In genomic region chr11:32262674-32263415, GRCm38 (mm10) we compare ENCODE assay signal across 17 mouse cellular contexts. TPM values are rescaled to one million over a fixed set of nuclear protein-coding genes. Genes with fewer than 3 reads are reported as not detected.
A peak's percentile ranks its signal among the peaks of the same experiment; 100 is the strongest.
DNase-seq lines count a peak whose midpoint lies in the region; ATAC-seq and TF ChIP-seq lines count a peak whose summit lies in the region.
"Had no signal": no experiment of that assay in that cellular context is flagged by ENCODE, and none has a peak within 500 bp of the region (broad histone marks: within the 10 kb centered on the region; RNA-seq: fewer than 3 reads in every experiment).

No protein-coding gene starts in this region.

- peaks cover 16% of the 10 kb centered on the region for H3K4me1 ChIP-seq in forebrain, embryonic 10.5 days
- peaks cover 12% of the 10 kb centered on the region for H3K4me1 ChIP-seq in forebrain, embryonic 15.5 days
- H3K4me1 ChIP-seq in kidney, embryonic 16.5 days (ENCODE audit: insufficient read depth, low read length): peaks cover 11% of the 10 kb centered on the region
- peaks cover 15% of the 10 kb centered on the region for H3K4me1 ChIP-seq in liver, postnatal 0 days (ENCODE audit: insufficient read depth)

- no peak overlapping the region for H3K4me2 ChIP-seq in forebrain, embryonic 15.5 days (replicated peaks)
- no peak overlapping the region for H3K4me2 ChIP-seq in kidney, embryonic 16.5 days (replicated peaks; ENCODE audit: low read depth, low read length)
- H3K4me2 ChIP-seq in liver, postnatal 0 days (ENCODE audit: low read depth, low read length): no peak overlapping the region
- H3K4me2 ChIP-seq: lung, embryonic 14.5 days had no signal

- H3K9me3 ChIP-seq in forebrain, embryonic 10.5 days: no peaks in the 10 kb centered on the region
- H3K9me3 ChIP-seq in forebrain, embryonic 15.5 days: no peaks in the 10 kb centered on the region
- no peaks in the 10 kb centered on the region for H3K9me3 ChIP-seq in kidney, embryonic 16.5 days (ENCODE audit: low read length)
- no peaks in the 10 kb centered on the region for H3K9me3 ChIP-seq in liver, postnatal 0 days (ENCODE audit: low read length)
- H3K9me3 ChIP-seq: G1E; midbrain, embryonic 10.5 days had no signal

- peak overlapping the region; percentile 53; the same call in 1 of the 2 replicates for H3K27ac ChIP-seq in forebrain, embryonic 10.5 days
- H3K27ac ChIP-seq in forebrain, embryonic 15.5 days (replicated peaks): no peak overlapping the region
- H3K27ac ChIP-seq in kidney, embryonic 16.5 days (ENCODE audit: low read length): no peak overlapping the region
- peak overlapping the region; percentile 48; the same call in 1 of the 2 replicates for H3K27ac ChIP-seq in liver, postnatal 0 days (ENCODE audit: low read depth)
- H3K27ac ChIP-seq: midbrain, embryonic 10.5 days had no signal

- H3K4me3 ChIP-seq in forebrain, embryonic 10.5 days: no peak overlapping the region
- no peak overlapping the region for H3K4me3 ChIP-seq in forebrain, embryonic 15.5 days
- no peak overlapping the region for H3K4me3 ChIP-seq in kidney, embryonic 16.5 days (ENCODE audit: low read length)
- no peak overlapping the region for H3K4me3 ChIP-seq in liver, postnatal 0 days (ENCODE audit: low read depth, low read length)
- H3K4me3 ChIP-seq: midbrain, embryonic 10.5 days had no signal

- no peak for TF ChIP-seq CTCF in liver, postnatal 0 days (IDR thresholded peaks at IDR 0.05; ENCODE audit: low read depth)

- H3K9ac ChIP-seq in forebrain, embryonic 15.5 days (replicated peaks): no peak overlapping the region
- no peak overlapping the region for H3K9ac ChIP-seq in kidney, embryonic 16.5 days (replicated peaks; ENCODE audit: low read length)
- 0 out of 2 replicates have a peak overlapping the region, but pooled peaks have one; percentile 5 for H3K9ac ChIP-seq in liver, postnatal 0 days (replicated peaks)
- H3K9ac ChIP-seq: lung, embryonic 14.5 days had no signal

- DNase-seq in forebrain, embryonic 10.5 days (ENCODE audit: extremely low spot score, low spot score): no peak
- DNase-seq in kidney, adult 9 months: no peak
- DNase-seq in embryo, embryonic 11 days: peak; percentile 56
- DNase-seq in liver, postnatal 0 days: no peak
- DNase-seq in lung, postnatal 10 days: no peak
- DNase-seq in lung, postnatal 36 days: no peak
- DNase-seq: cerebellum, adult 8-10 months; heart, postnatal 36 days; kidney, adult 18-20 months; layer of hippocampus, adult 9-11 months; lung, embryonic 14.5 days; right cerebral cortex, postnatal 14 days had no signal

- ATAC-seq in forebrain, embryonic 15.5 days (replicated peaks): no peak
- peak; percentile 59 for ATAC-seq in kidney, embryonic 16.5 days (ENCODE audit: low FRiP score, low TSS enrichment)
- ATAC-seq in liver, postnatal 0 days: no peak

- no peak for TF ChIP-seq EP300 in liver, postnatal 0 days (IDR thresholded peaks at IDR 0.05; ENCODE audit: low read depth)

- peaks cover 37% of the 10 kb centered on the region for H3K36me3 ChIP-seq in forebrain, embryonic 10.5 days (replicated peaks)
- H3K36me3 ChIP-seq in forebrain, embryonic 15.5 days: no peaks in the 10 kb centered on the region
- no peaks in the 10 kb centered on the region for H3K36me3 ChIP-seq in kidney, embryonic 16.5 days (ENCODE audit: insufficient read depth, low read length)
- H3K36me3 ChIP-seq in liver, postnatal 0 days (replicated peaks; ENCODE audit: insufficient read depth, low read length): peaks cover 21% of the 10 kb centered on the region

- no peaks in the 10 kb centered on the region for H3K27me3 ChIP-seq in forebrain, embryonic 10.5 days (ENCODE audit: poor library complexity, severe bottlenecking)
- H3K27me3 ChIP-seq in forebrain, embryonic 15.5 days: no peaks in the 10 kb centered on the region
- no peaks in the 10 kb centered on the region for H3K27me3 ChIP-seq in kidney, embryonic 16.5 days (ENCODE audit: insufficient read depth, low read length)
- H3K27me3 ChIP-seq in liver, postnatal 0 days (ENCODE audit: insufficient read depth, low read length): no peaks in the 10 kb centered on the region

- WGBS in forebrain, embryonic 10.5 days: 91% methylated on average over 10 of the region's 10 CpGs
- 93% methylated on average over 10 of the region's 10 CpGs for WGBS in forebrain, embryonic 15.5 days
- 62% methylated on average over 10 of the region's 10 CpGs for WGBS in kidney, embryonic 16.5 days
- 86% methylated on average over 10 of the region's 10 CpGs for WGBS in liver, postnatal 0 days (ENCODE audit: insufficient replicate concordance)

RNA-seq across cellular contexts. Expression of gene Nprl3, which starts 4.7 kb away (rescaled TPM):
- 48.3 and 48.6 TPM in 2 replicates for polyA plus RNA-seq in forebrain, embryonic 10.5 days (2016; fragmentation: Nextera tagmentation; extraction: Ambion mirVana)
- 50.9 and 51.4 TPM in 2 replicates for polyA plus RNA-seq in forebrain, embryonic 15.5 days (2015; fragmentation: Nextera tagmentation; extraction: Ambion mirVana)
- 50.2 and 50.8 TPM in 2 replicates for polyA plus RNA-seq in kidney, embryonic 16.5 days (2015; fragmentation: Nextera tagmentation; extraction: Ambion mirVana)
- 22.8 and 26.2 TPM in 2 replicates for polyA plus RNA-seq in liver, postnatal 0 days (2015; fragmentation: Nextera tagmentation; extraction: Ambion mirVana)

RNA-seq across cellular contexts. Expression of gene Hba-x, which starts 13.4 kb away (rescaled TPM):
- polyA plus RNA-seq in forebrain, embryonic 10.5 days (2016; fragmentation: Nextera tagmentation; extraction: Ambion mirVana): 3,082 and 4,268 TPM in 2 replicates
- polyA plus RNA-seq in forebrain, embryonic 15.5 days (2015; fragmentation: Nextera tagmentation; extraction: Ambion mirVana): 24.0 and 37.2 TPM in 2 replicates
- polyA plus RNA-seq in kidney, embryonic 16.5 days (2015; fragmentation: Nextera tagmentation; extraction: Ambion mirVana): 20.0 and 23.7 TPM in 2 replicates
- 5.6 and 6.3 TPM in 2 replicates for polyA plus RNA-seq in liver, postnatal 0 days (2015; fragmentation: Nextera tagmentation; extraction: Ambion mirVana)
- polyA plus RNA-seq: gonadal fat pad, adult 2 months had no signal

RNA-seq across cellular contexts. Expression of gene Hba-a1, which starts 20.5 kb away (rescaled TPM):
- polyA plus RNA-seq in forebrain, embryonic 10.5 days (2016; fragmentation: Nextera tagmentation; extraction: Ambion mirVana): 2,180 and 3,072 TPM in 2 replicates
- 2,103 and 2,256 TPM in 2 replicates for polyA plus RNA-seq in forebrain, embryonic 15.5 days (2015; fragmentation: Nextera tagmentation; extraction: Ambion mirVana)
- 4,198 and 4,493 TPM in 2 replicates for polyA plus RNA-seq in kidney, embryonic 16.5 days (2015; fragmentation: Nextera tagmentation; extraction: Ambion mirVana)
- 32,136 and 32,798 TPM in 2 replicates for polyA plus RNA-seq in liver, postnatal 0 days (2015; fragmentation: Nextera tagmentation; extraction: Ambion mirVana)

RNA-seq across cellular contexts. Expression of gene Hbq1b, which starts 23.9 kb away (rescaled TPM):
- 6.1 and 10.1 TPM in 2 replicates for polyA plus RNA-seq in forebrain, embryonic 10.5 days (2016; fragmentation: Nextera tagmentation; extraction: Ambion mirVana)
- polyA plus RNA-seq in forebrain, embryonic 15.5 days (2015; fragmentation: Nextera tagmentation; extraction: Ambion mirVana): 1.6 and 2.5 TPM in 2 replicates
- polyA plus RNA-seq in kidney, embryonic 16.5 days (2015; fragmentation: Nextera tagmentation; extraction: Ambion mirVana): 1.1 and 1.5 TPM in 2 replicates
- polyA plus RNA-seq in liver, postnatal 0 days (2015; fragmentation: Nextera tagmentation; extraction: Ambion mirVana): 70.9 and 75.1 TPM in 2 replicates

RNA-seq across cellular contexts. Expression of gene Hba-a2, which starts 33.4 kb away (rescaled TPM):
- polyA plus RNA-seq in forebrain, embryonic 10.5 days (2016; fragmentation: Nextera tagmentation; extraction: Ambion mirVana): 3,944 and 5,635 TPM in 2 replicates
- polyA plus RNA-seq in forebrain, embryonic 15.5 days (2015; fragmentation: Nextera tagmentation; extraction: Ambion mirVana): 5,603 and 5,963 TPM in 2 replicates
- 10,418 and 11,416 TPM in 2 replicates for polyA plus RNA-seq in kidney, embryonic 16.5 days (2015; fragmentation: Nextera tagmentation; extraction: Ambion mirVana)
- 64,656 and 66,091 TPM in 2 replicates for polyA plus RNA-seq in liver, postnatal 0 days (2015; fragmentation: Nextera tagmentation; extraction: Ambion mirVana)

Comparison
In these comparisons a context has a peak if more than half of its experiments do, and no peak if none do; other contexts are left out.
1. H3K27ac ChIP-seq: peak in forebrain, embryonic 10.5 days (single experiment) and liver, postnatal 0 days (single experiment); none in forebrain, embryonic 15.5 days (single experiment) and kidney, embryonic 16.5 days (single experiment).
2. RNA of gene Hba-x, which starts 13.4 kb away (polyA plus RNA-seq): 3,082 to 4,268 TPM in forebrain, embryonic 10.5 days; 24.0 to 37.2 TPM in forebrain, embryonic 15.5 days, 20.0 to 23.7 TPM in kidney, embryonic 16.5 days and 5.6 to 6.3 TPM in liver, postnatal 0 days; every median in the first group is over 10 times any median in the second.